Mouse (Mus musculus): Measurements from ENCODE around the gene Hoga1. TPM values are rescaled to one million over a fixed set of nuclear protein-coding genes. Genes with fewer than 3 reads are reported as not detected.

The Hoga1 gene
- polyA plus RNA-seq, 1 experiment from 2014 or later: 1.3 TPM

DNA sequence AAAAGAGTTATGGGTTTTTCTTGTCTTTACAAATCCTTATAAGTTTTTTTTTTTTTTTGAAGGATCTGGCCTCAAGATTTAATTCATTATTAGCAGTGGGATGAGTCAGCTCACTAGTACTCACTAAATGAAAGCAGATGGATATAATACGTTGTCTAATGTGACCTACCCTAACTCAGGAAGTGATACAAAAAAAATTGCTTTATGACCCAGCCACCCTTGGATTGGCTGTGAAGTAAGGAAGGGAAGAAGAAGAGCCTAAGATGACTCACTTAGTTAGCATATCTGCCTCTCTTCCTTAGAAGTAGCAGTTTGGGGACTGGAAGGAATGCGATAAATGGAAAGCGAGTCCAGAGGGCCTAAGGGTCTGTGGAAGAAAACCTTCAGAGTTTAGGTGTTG, 54.0 kb downstream of the Hoga1 start:
- no peaks in the 10 kb centered on the region for H3K9me3 ChIP-seq
- H3K4me3 ChIP-seq: no peak overlapping the region
- 82% methylated on average over 3 of the region's 3 CpGs for WGBS
- peaks cover 28% of the 10 kb centered on the region for H3K36me3 ChIP-seq
- H3K9ac ChIP-seq: no peak overlapping the region
- H3K27me3 ChIP-seq: no peaks in the 10 kb centered on the region
- ATAC-seq (ENCODE audit: insufficient number of reproducible peaks, insufficient read depth, low FRiP score, low TSS enrichment): no peak
- no peak overlapping the region for H3K27ac ChIP-seq
- no peak overlapping the region for H3K4me2 ChIP-seq (replicated peaks)
- no peaks in the 10 kb centered on the region for H3K4me1 ChIP-seq

- Histone ChIP-seq H3K27me3 (no peaks in the 10 kb centered on the region), H3K27ac (no peak overlapping the region), H3K4me3 (no peak overlapping the region), H3K36me3 (peaks cover 38% of the 10 kb centered on the region), H3K9ac (no peak overlapping the region), H3K4me2 (replicated peaks) (no peak overlapping the region), H3K4me1 (no peaks in the 10 kb centered on the region), H3K9me3 (no peaks in the 10 kb centered on the region)
- ATAC-seq (ENCODE audit: insufficient number of reproducible peaks, insufficient read depth, low FRiP score, low TSS enrichment): no peak
- WGBS: 94% methylated on average over 9 of the region's 9 CpGs
These were observed 59.3 kb downstream of the Hoga1 start for GRCm38 (mm10) chr19:42104681-42105080.

GRCm38 (mm10) chr19:42115783-42116335, 70.4 kb downstream of the Hoga1 start:
- H3K9ac ChIP-seq: no peak overlapping the region
- no peak overlapping the region for H3K4me2 ChIP-seq (replicated peaks)
- WGBS: 84% methylated on average over 4 of the region's 4 CpGs
- H3K4me3 ChIP-seq: no peak overlapping the region
- ATAC-seq (ENCODE audit: insufficient number of reproducible peaks, insufficient read depth, low FRiP score, low TSS enrichment): no peak
- no peaks in the 10 kb centered on the region for H3K27me3 ChIP-seq
- no peaks in the 10 kb centered on the region for H3K4me1 ChIP-seq
- H3K9me3 ChIP-seq: no peaks in the 10 kb centered on the region
- H3K36me3 ChIP-seq: peaks cover 67% of the 10 kb centered on the region
- H3K27ac ChIP-seq: no peak overlapping the region

DNA sequence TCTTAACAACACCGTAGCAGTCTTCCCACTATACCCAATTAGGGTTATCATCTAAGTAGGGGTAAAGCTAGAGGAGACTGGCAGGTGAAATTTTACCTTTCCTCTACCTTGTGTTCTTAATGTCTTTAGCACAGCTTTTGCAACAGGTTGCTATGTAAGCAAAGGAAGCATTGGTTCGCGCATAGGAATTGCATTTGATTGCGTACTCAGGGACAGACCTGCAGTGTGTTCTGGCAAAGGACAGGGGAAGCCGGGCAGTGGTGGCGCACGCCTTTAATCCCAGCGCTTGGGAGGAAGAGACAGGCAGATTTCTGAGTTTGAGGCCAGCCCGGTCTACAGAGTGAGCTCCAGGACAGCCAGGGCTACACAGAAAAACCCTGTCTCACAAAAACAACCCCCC, 72.7 kb downstream of the Hoga1 start:
- H3K4me1 ChIP-seq: no peaks in the 10 kb centered on the region
- H3K9ac ChIP-seq: no peak overlapping the region
- no peaks in the 10 kb centered on the region for H3K27me3 ChIP-seq
- no peaks in the 10 kb centered on the region for H3K9me3 ChIP-seq
- H3K27ac ChIP-seq: no peak overlapping the region
- peaks cover 86% of the 10 kb centered on the region for H3K36me3 ChIP-seq
- H3K4me2 ChIP-seq (replicated peaks): no peak overlapping the region
- 95% methylated on average over 9 of the region's 9 CpGs for WGBS
- ATAC-seq (ENCODE audit: insufficient number of reproducible peaks, insufficient read depth, low FRiP score, low TSS enrichment): no peak
- H3K4me3 ChIP-seq: no peak overlapping the region

- Histone ChIP-seq H3K4me1 (no peaks in the 10 kb centered on the region), H3K9ac (no peak overlapping the region), H3K4me3 (no peak overlapping the region), H3K27me3 (no peaks in the 10 kb centered on the region), H3K36me3 (peaks cover 86% of the 10 kb centered on the region), H3K9me3 (no peaks in the 10 kb centered on the region), H3K27ac (no peak overlapping the region), H3K4me2 (replicated peaks) (no peak overlapping the region)
- WGBS: 87% methylated on average over 5 of the region's 5 CpGs
- no peak for ATAC-seq (ENCODE audit: insufficient number of reproducible peaks, insufficient read depth, low FRiP score, low TSS enrichment)
These were observed 73.2 kb downstream of the Hoga1 start for GRCm38 (mm10) chr19:42118596-42118995.

- Histone ChIP-seq H3K4me1 (no peaks in the 10 kb centered on the region), H3K27me3 (no peaks in the 10 kb centered on the region), H3K4me2 (replicated peaks) (no peak overlapping the region), H3K9me3 (no peaks in the 10 kb centered on the region), H3K36me3 (peaks cover 88% of the 10 kb centered on the region), H3K27ac (no peak overlapping the region), H3K9ac (no peak overlapping the region), H3K4me3 (no peak overlapping the region)
- 91% methylated on average over 8 of the region's 8 CpGs for WGBS
- ATAC-seq (ENCODE audit: insufficient number of reproducible peaks, insufficient read depth, low FRiP score, low TSS enrichment): no peak
These were observed 75.0 kb downstream of the Hoga1 start for GRCm38 (mm10) chr19:42120451-42120850.

Other genes with a start within 250 kb of the Hoga1 start
- gene Arhgap19, start 243.6 kb upstream of the Hoga1 start, polyA plus RNA-seq (2016; fragmentation: Nextera tagmentation; extraction: Ambion mirVana): 32.9 and 33.1 TPM in 2 replicates
- gene Frat1, start 215.6 kb upstream of the Hoga1 start, polyA plus RNA-seq (2016; fragmentation: Nextera tagmentation; extraction: Ambion mirVana): 7.9 and 8.9 TPM in 2 replicates
- 9.2 and 9.9 TPM in 2 replicates for gene Frat2, start 197.5 kb upstream of the Hoga1 start, polyA plus RNA-seq (2016; fragmentation: Nextera tagmentation; extraction: Ambion mirVana)
- gene Rrp12, start 149.4 kb upstream of the Hoga1 start, polyA plus RNA-seq (2016; fragmentation: Nextera tagmentation; extraction: Ambion mirVana): 23.5 and 24.0 TPM in 2 replicates
- gene Pgam1, start 133.7 kb upstream of the Hoga1 start, polyA plus RNA-seq (2016; fragmentation: Nextera tagmentation; extraction: Ambion mirVana): 595 TPM in 2 replicates
- 76.7 and 81.5 TPM in 2 replicates for gene Exosc1, start 112.2 kb upstream of the Hoga1 start, polyA plus RNA-seq (2016; fragmentation: Nextera tagmentation; extraction: Ambion mirVana)
- 93.0 and 94.2 TPM in 2 replicates for gene Zdhhc16, start 112.1 kb upstream of the Hoga1 start, polyA plus RNA-seq (2016; fragmentation: Nextera tagmentation; extraction: Ambion mirVana)
- gene Mms19, start 64.5 kb upstream of the Hoga1 start, polyA plus RNA-seq (2016; fragmentation: Nextera tagmentation; extraction: Ambion mirVana): 41.5 and 41.7 TPM in 2 replicates
- gene Ubtd1, start 63.8 kb upstream of the Hoga1 start, polyA plus RNA-seq (2016; fragmentation: Nextera tagmentation; extraction: Ambion mirVana): 20.3 and 20.5 TPM in 2 replicates
- gene Ankrd2, start 9.6 kb upstream of the Hoga1 start, polyA plus RNA-seq (2016; fragmentation: Nextera tagmentation; extraction: Ambion mirVana): 0.24 and 0.27 TPM in 2 replicates
- gene 4933411K16Rik, start 6.6 kb downstream of the Hoga1 start, polyA plus RNA-seq (2016; fragmentation: Nextera tagmentation; extraction: Ambion mirVana): not detected in 2 replicates
- gene Morn4, start 40.7 kb downstream of the Hoga1 start, polyA plus RNA-seq (2016; fragmentation: Nextera tagmentation; extraction: Ambion mirVana): 37.8 and 42.8 TPM in 2 replicates
- 39.6 and 40.0 TPM in 2 replicates for gene Pi4k2a, start 44.9 kb downstream of the Hoga1 start, polyA plus RNA-seq (2016; fragmentation: Nextera tagmentation; extraction: Ambion mirVana)
- gene Avpi1, start 83.4 kb downstream of the Hoga1 start, polyA plus RNA-seq (2016; fragmentation: Nextera tagmentation; extraction: Ambion mirVana): 22.7 and 26.1 TPM in 2 replicates
- gene Marveld1, start 101.8 kb downstream of the Hoga1 start, polyA plus RNA-seq (2016; fragmentation: Nextera tagmentation; extraction: Ambion mirVana): 10.8 and 16.8 TPM in 2 replicates
- gene Zfyve27, start 118.3 kb downstream of the Hoga1 start, polyA plus RNA-seq (2016; fragmentation: Nextera tagmentation; extraction: Ambion mirVana): 32.5 and 36.5 TPM in 2 replicates
- gene Sfrp5, start 156.6 kb downstream of the Hoga1 start, polyA plus RNA-seq (2016; fragmentation: Nextera tagmentation; extraction: Ambion mirVana): 2.9 and 3.8 TPM in 2 replicates
- gene Golga7b, start 202.0 kb downstream of the Hoga1 start, polyA plus RNA-seq (2016; fragmentation: Nextera tagmentation; extraction: Ambion mirVana): 1.8 and 1.9 TPM in 2 replicates